In the genomic region with DNA sequence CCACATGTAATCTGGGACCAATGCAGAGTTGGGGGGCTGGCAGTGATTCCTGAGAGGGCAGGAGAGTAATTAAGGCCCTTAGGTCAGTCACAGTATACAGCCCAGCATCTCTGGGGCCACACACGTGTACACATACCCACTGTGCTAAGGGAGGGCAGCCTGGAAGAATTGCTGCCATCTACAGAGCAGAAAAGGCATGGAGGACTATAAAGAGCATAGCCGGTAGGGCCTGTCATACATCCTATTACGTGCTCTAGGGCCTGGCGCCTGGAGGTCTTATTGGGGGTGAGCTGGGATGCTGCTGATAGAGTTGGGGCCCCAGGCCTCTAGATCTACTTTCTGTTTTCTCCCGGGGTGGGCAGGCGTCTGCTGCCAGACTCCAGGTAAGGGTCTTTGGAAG, we compare ENCODE assay signal across 17 mouse cellular contexts. TPM values are rescaled to one million over a fixed set of nuclear protein-coding genes. Genes with fewer than 3 reads are reported as not detected.
DNase-seq lines count a peak whose midpoint lies in the region; ATAC-seq lines count a peak whose summit lies in the region.
"Had no signal": no experiment of that assay in that cellular context is flagged by ENCODE, and none has a peak within 500 bp of the region (broad histone marks: within the 10 kb centered on the region; RNA-seq: fewer than 3 reads in every experiment).

No protein-coding gene starts in this region.

- H3K4me3 ChIP-seq in forebrain, embryonic 13.5 days = peak overlapping the region; percentile 17
- no peak overlapping the region for H3K4me3 ChIP-seq in forebrain, embryonic 11.5 days (ENCODE audit: low read depth, low read length)
- H3K4me3 ChIP-seq in forebrain, embryonic 14.5 days (ENCODE audit: low read depth, low read length) = peak overlapping the region; percentile 12
- H3K4me3 ChIP-seq in hindbrain, embryonic 16.5 days (ENCODE audit: low read length) = no peak overlapping the region
- peak overlapping the region; percentile 10; the same call in 1 of the 2 replicates for H3K4me3 ChIP-seq in neural tube, embryonic 14.5 days (ENCODE audit: low read depth, low read length)
- H3K4me3 ChIP-seq: liver, embryonic 13.5 days; stomach, embryonic 15.5 days had no signal

- no peaks in the 10 kb centered on the region for H3K9me3 ChIP-seq in forebrain, embryonic 13.5 days (replicated peaks)
- no peaks in the 10 kb centered on the region for H3K9me3 ChIP-seq in forebrain, embryonic 11.5 days (ENCODE audit: control insufficient read depth, low read length)
- H3K9me3 ChIP-seq in forebrain, embryonic 14.5 days (replicated peaks; ENCODE audit: control insufficient read depth, low read length) = no peaks in the 10 kb centered on the region
- no peaks in the 10 kb centered on the region for H3K9me3 ChIP-seq in hindbrain, embryonic 16.5 days (ENCODE audit: control insufficient read depth, low read length)
- H3K9me3 ChIP-seq in neural tube, embryonic 14.5 days (ENCODE audit: control insufficient read depth, low read length) = no peaks in the 10 kb centered on the region
- H3K9me3 ChIP-seq: G1E; liver, embryonic 13.5 days; stomach, embryonic 15.5 days had no signal

- peaks cover 31% of the 10 kb centered on the region for H3K36me3 ChIP-seq in forebrain, embryonic 13.5 days (ENCODE audit: poor library complexity, severe bottlenecking)
- no peaks in the 10 kb centered on the region for H3K36me3 ChIP-seq in forebrain, embryonic 11.5 days (ENCODE audit: control insufficient read depth, insufficient read depth, low read length)
- H3K36me3 ChIP-seq in forebrain, embryonic 14.5 days (ENCODE audit: control insufficient read depth, insufficient read depth, low read length) = peaks cover 45% of the 10 kb centered on the region; the same call in 1 of the 2 replicates
- H3K36me3 ChIP-seq in hindbrain, embryonic 16.5 days (ENCODE audit: control insufficient read depth, insufficient read depth, low read length) = no peaks in the 10 kb centered on the region
- peaks cover 11% of the 10 kb centered on the region for H3K36me3 ChIP-seq in neural tube, embryonic 14.5 days (ENCODE audit: control insufficient read depth, insufficient read depth, low read length)
- H3K36me3 ChIP-seq: G1E; liver, embryonic 13.5 days; stomach, embryonic 15.5 days had no signal

- DNase-seq in forebrain, embryonic 11.5 days (ENCODE audit: low spot score) = no peak
- DNase-seq in forebrain, embryonic 14.5 days (ENCODE audit: low spot score) = no peak
- DNase-seq in thymus, postnatal 0 days (ENCODE audit: low spot score) = no peak
- no peak for DNase-seq in adrenal gland, postnatal 14 days
- DNase-seq: adrenal gland, adult 8-10 months; kidney, postnatal 10 days; liver, embryonic 13.5 days; thymus, postnatal 4 days had no signal

- H3K9ac ChIP-seq in forebrain, embryonic 13.5 days = peak overlapping the region; percentile 45
- no peak overlapping the region for H3K9ac ChIP-seq in forebrain, embryonic 11.5 days (ENCODE audit: low read length)
- peak overlapping the region; percentile 35 for H3K9ac ChIP-seq in forebrain, embryonic 14.5 days (ENCODE audit: low read length)
- peak overlapping the region; percentile 47; the same call in 1 of the 2 replicates for H3K9ac ChIP-seq in hindbrain, embryonic 16.5 days (ENCODE audit: low read depth, low read length)
- H3K9ac ChIP-seq in neural tube, embryonic 14.5 days (replicated peaks; ENCODE audit: low read depth, low read length) = peak overlapping the region; percentile 17; the same call in 1 of the 2 replicates
- H3K9ac ChIP-seq: liver, embryonic 13.5 days; stomach, embryonic 15.5 days had no signal

- H3K27ac ChIP-seq in forebrain, embryonic 13.5 days = peak overlapping the region; percentile 6
- H3K27ac ChIP-seq in forebrain, embryonic 11.5 days (ENCODE audit: low read depth, low read length) = no peak overlapping the region
- H3K27ac ChIP-seq in forebrain, embryonic 14.5 days (ENCODE audit: low read depth, low read length) = 0 out of 2 replicates have a peak overlapping the region, but pooled peaks have one; percentile 40
- H3K27ac ChIP-seq in hindbrain, embryonic 16.5 days (ENCODE audit: low read depth, low read length) = peak overlapping the region; percentile 56; the same call in 1 of the 2 replicates
- H3K27ac ChIP-seq in neural tube, embryonic 14.5 days (ENCODE audit: low read depth, low read length) = 0 out of 2 replicates have a peak overlapping the region, but pooled peaks have one; percentile 30
- H3K27ac ChIP-seq: liver, embryonic 13.5 days; stomach, embryonic 15.5 days had no signal

- peak overlapping the region; percentile 90 for H3K4me2 ChIP-seq in forebrain, embryonic 13.5 days
- H3K4me2 ChIP-seq in forebrain, embryonic 11.5 days (ENCODE audit: low read depth, low read length, severe bottlenecking) = no peak overlapping the region
- H3K4me2 ChIP-seq in forebrain, embryonic 14.5 days (ENCODE audit: low read length) = peak overlapping the region; percentile 83
- peak overlapping the region; percentile 37 for H3K4me2 ChIP-seq in hindbrain, embryonic 16.5 days (ENCODE audit: low read length)
- peak overlapping the region; percentile 95 for H3K4me2 ChIP-seq in neural tube, embryonic 14.5 days (ENCODE audit: low read depth, low read length)
- H3K4me2 ChIP-seq: liver, embryonic 13.5 days; stomach, embryonic 15.5 days had no signal

- ATAC-seq in forebrain, embryonic 13.5 days = no peak
- no peak for ATAC-seq in forebrain, embryonic 11.5 days (replicated peaks; ENCODE audit: low FRiP score)
- ATAC-seq in forebrain, embryonic 14.5 days = no peak
- ATAC-seq in hindbrain, embryonic 16.5 days = no peak
- ATAC-seq in neural tube, embryonic 14.5 days (ENCODE audit: low read depth) = no peak
- ATAC-seq: lung, postnatal 0 days had no signal

- H3K4me1 ChIP-seq in forebrain, embryonic 13.5 days = peaks cover 82% of the 10 kb centered on the region
- peaks cover 9% of the 10 kb centered on the region; the same call in 1 of the 2 replicates for H3K4me1 ChIP-seq in forebrain, embryonic 11.5 days (replicated peaks; ENCODE audit: control insufficient read depth, insufficient read depth, low read length)
- peaks cover 21% of the 10 kb centered on the region for H3K4me1 ChIP-seq in forebrain, embryonic 14.5 days (ENCODE audit: control insufficient read depth, insufficient read depth, low read length)
- peaks cover 42% of the 10 kb centered on the region for H3K4me1 ChIP-seq in hindbrain, embryonic 16.5 days (ENCODE audit: control insufficient read depth, insufficient read depth, low read depth, low read length)
- peaks cover 41% of the 10 kb centered on the region for H3K4me1 ChIP-seq in neural tube, embryonic 14.5 days (ENCODE audit: control insufficient read depth, insufficient read depth, low read length)

- WGBS in forebrain, embryonic 13.5 days = 65% methylated on average over 6 of the region's 6 CpGs
- 72% methylated on average over 6 of the region's 6 CpGs for WGBS in forebrain, embryonic 11.5 days
- 66% methylated on average over 6 of the region's 6 CpGs for WGBS in forebrain, embryonic 14.5 days
- 50% methylated on average over 6 of the region's 6 CpGs for WGBS in hindbrain, embryonic 16.5 days
- WGBS in neural tube, embryonic 14.5 days = 47% methylated on average over 6 of the region's 6 CpGs

- peaks cover 2% of the 10 kb centered on the region for H3K27me3 ChIP-seq in forebrain, embryonic 13.5 days
- peaks cover 14% of the 10 kb centered on the region for H3K27me3 ChIP-seq in forebrain, embryonic 11.5 days (ENCODE audit: control insufficient read depth, insufficient read depth, low read length)
- H3K27me3 ChIP-seq in forebrain, embryonic 14.5 days (replicated peaks; ENCODE audit: control insufficient read depth, insufficient read depth, low read length) = no peaks in the 10 kb centered on the region
- no peaks in the 10 kb centered on the region for H3K27me3 ChIP-seq in hindbrain, embryonic 16.5 days (replicated peaks; ENCODE audit: control insufficient read depth, insufficient read depth, low read length)
- H3K27me3 ChIP-seq in neural tube, embryonic 14.5 days (ENCODE audit: control insufficient read depth, insufficient read depth, low read length) = no peaks in the 10 kb centered on the region

RNA-seq across cellular contexts. Expression of gene Scrt2, which starts 5.1 kb away (rescaled TPM):
- 17.5 and 19.9 TPM in 2 replicates for polyA plus RNA-seq in forebrain, embryonic 13.5 days (2015; fragmentation: Nextera tagmentation; extraction: Ambion mirVana)
- 10.0 and 11.3 TPM in 2 replicates for polyA plus RNA-seq in forebrain, embryonic 11.5 days (2014; fragmentation: Nextera tagmentation; extraction: Ambion mirVana)
- 16.1 and 16.2 TPM in 2 replicates for polyA plus RNA-seq in forebrain, embryonic 14.5 days (2014; fragmentation: Nextera tagmentation; extraction: Ambion mirVana)
- polyA plus RNA-seq in hindbrain, embryonic 16.5 days (2015; fragmentation: Nextera tagmentation; extraction: Ambion mirVana) = 7.6 and 8.0 TPM in 2 replicates
- polyA plus RNA-seq in neural tube, embryonic 14.5 days (2014; fragmentation: Nextera tagmentation; extraction: Ambion mirVana) = 15.7 and 17.9 TPM in 2 replicates
- polyA plus RNA-seq in thymus, postnatal 0 days (2015; fragmentation: Nextera tagmentation; extraction: Ambion mirVana) = 0.08 TPM in 1 of 2 replicates, not detected in the other
- total RNA-seq in adrenal gland, postnatal 14 days (2021) = 0.30 and 0.33 TPM in 2 replicates
- total RNA-seq: common myeloid progenitor, adult 5-6 weeks had no signal
- polyA plus RNA-seq: C2C12; G1E; heart, embryonic 14.5 days; liver, embryonic 13.5 days; lung, postnatal 0 days had no signal

RNA-seq across cellular contexts. Expression of gene Srxn1, which starts 18.9 kb away (rescaled TPM):
- 10.3 and 10.7 TPM in 2 replicates for polyA plus RNA-seq in forebrain, embryonic 13.5 days (2015; fragmentation: Nextera tagmentation; extraction: Ambion mirVana)
- 14.3 and 15.0 TPM in 2 replicates for polyA plus RNA-seq in forebrain, embryonic 11.5 days (2014; fragmentation: Nextera tagmentation; extraction: Ambion mirVana)
- polyA plus RNA-seq in forebrain, embryonic 14.5 days (2014; fragmentation: Nextera tagmentation; extraction: Ambion mirVana) = 11.8 and 12.0 TPM in 2 replicates
- 28.6 and 32.1 TPM in 2 replicates for polyA plus RNA-seq in hindbrain, embryonic 16.5 days (2015; fragmentation: Nextera tagmentation; extraction: Ambion mirVana)
- 22.5 and 23.4 TPM in 2 replicates for polyA plus RNA-seq in neural tube, embryonic 14.5 days (2014; fragmentation: Nextera tagmentation; extraction: Ambion mirVana)
- 23.2 and 23.6 TPM in 2 replicates for polyA plus RNA-seq in thymus, postnatal 0 days (2015; fragmentation: Nextera tagmentation; extraction: Ambion mirVana)
- total RNA-seq in adrenal gland, postnatal 14 days (2021) = 267 and 289 TPM in 2 replicates

RNA-seq across cellular contexts. Expression of gene Tcf15, which starts 56.9 kb away (rescaled TPM):
- polyA plus RNA-seq in forebrain, embryonic 13.5 days (2015; fragmentation: Nextera tagmentation; extraction: Ambion mirVana) = 1.4 and 1.8 TPM in 2 replicates
- polyA plus RNA-seq in forebrain, embryonic 11.5 days (2014; fragmentation: Nextera tagmentation; extraction: Ambion mirVana) = 3.4 and 3.5 TPM in 2 replicates
- polyA plus RNA-seq in forebrain, embryonic 14.5 days (2014; fragmentation: Nextera tagmentation; extraction: Ambion mirVana) = 1.1 and 1.7 TPM in 2 replicates
- polyA plus RNA-seq in hindbrain, embryonic 16.5 days (2015; fragmentation: Nextera tagmentation; extraction: Ambion mirVana) = 1.3 TPM in 2 replicates
- polyA plus RNA-seq in neural tube, embryonic 14.5 days (2014; fragmentation: Nextera tagmentation; extraction: Ambion mirVana) = 1.3 and 3.3 TPM in 2 replicates
- 2.1 TPM in 2 replicates for polyA plus RNA-seq in thymus, postnatal 0 days (2015; fragmentation: Nextera tagmentation; extraction: Ambion mirVana)
- total RNA-seq in adrenal gland, postnatal 14 days (2021) = 20.2 and 22.0 TPM in 2 replicates
- total RNA-seq: G1E had no signal
- polyA plus RNA-seq: C2C12, G1E had no signal

Comparison
In these comparisons a context has a peak if more than half of its experiments do, and no peak if none do; other contexts are left out.
1. H3K4me3 ChIP-seq: peak in forebrain, embryonic 13.5 days (single experiment), forebrain, embryonic 14.5 days (single experiment) and neural tube, embryonic 14.5 days (single experiment); none in forebrain, embryonic 11.5 days (single experiment) and hindbrain, embryonic 16.5 days (single experiment).